Mouse (Mus musculus): Measurements from ENCODE around the gene Clns1a.

GRCm38 (mm10) chr7:97707123-97707522 is 10.7 kb downstream of the Clns1a start:
- TF ChIP-seq GATA1 (IDR thresholded peaks at IDR 0.05; ENCODE audit: borderline replicate concordance, low read length) (no peak), FLI1 (IDR thresholded peaks at IDR 0.05; ENCODE audit: low read length) (no peak)

Measured in megakaryocyte, embryonic 14.5 days (primary cell).